ENCODE assay signal across 8 mouse cellular contexts in the genomic region with DNA sequence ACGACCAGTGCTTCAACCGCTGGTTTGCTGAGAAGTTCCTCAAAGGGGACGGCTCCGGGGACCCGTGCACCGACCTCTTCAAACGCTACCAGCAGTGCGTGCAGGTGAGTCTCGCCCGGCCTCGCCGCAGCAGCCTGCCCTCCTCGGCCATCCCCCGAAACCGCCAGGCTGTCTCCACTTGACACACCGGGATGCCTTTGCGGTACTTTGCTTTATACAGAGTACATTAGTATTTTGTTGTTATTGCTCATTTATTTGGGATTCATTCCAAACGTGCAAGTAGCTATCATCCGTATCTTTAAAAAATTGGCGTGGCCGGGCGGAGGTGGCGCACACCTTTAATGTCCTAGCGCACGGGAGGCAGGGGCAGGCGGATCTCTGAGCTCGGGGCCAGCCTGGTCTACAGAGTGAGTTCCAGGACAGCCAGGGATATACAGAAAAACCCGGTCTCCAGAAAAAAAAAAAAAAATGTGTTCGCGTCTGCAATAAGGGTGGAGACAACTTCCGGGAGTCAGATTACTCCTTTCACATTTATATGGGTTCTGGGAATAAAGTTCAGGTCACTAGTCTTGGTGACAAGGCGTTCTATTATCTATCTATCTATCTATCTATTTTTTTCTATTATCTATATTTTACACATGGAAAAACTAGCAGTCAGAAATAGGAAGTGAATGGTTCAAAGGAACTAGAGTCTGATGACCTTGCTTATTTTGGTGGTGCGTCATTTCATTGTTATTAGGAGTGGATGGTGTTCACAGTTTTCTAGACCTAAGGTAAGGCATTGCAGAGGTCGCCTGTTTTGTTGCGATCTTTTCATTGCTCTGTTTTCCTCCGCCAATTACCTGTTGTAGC. TPM values are rescaled to one million over a fixed set of nuclear protein-coding genes. Genes with fewer than 3 reads are reported as not detected.
DNase-seq lines count a peak whose midpoint lies in the region; ATAC-seq and TF ChIP-seq lines count a peak whose summit lies in the region.

No protein-coding gene starts in this region.

- no peak for TF ChIP-seq CTCF in heart, adult 2 months (IDR thresholded peaks at IDR 0.05)

- WGBS in heart, adult 2 months: 8% methylated on average over 36 of the region's 36 CpGs
- 11% methylated on average over 36 of the region's 36 CpGs for WGBS in forebrain, embryonic 14.5 days
- 6% methylated on average over 36 of the region's 36 CpGs for WGBS in liver, embryonic 15.5 days (ENCODE audit: insufficient replicate concordance)

- no peaks in the 10 kb centered on the region for H3K9me3 ChIP-seq in forebrain, embryonic 14.5 days (replicated peaks; ENCODE audit: control insufficient read depth, low read length)
- no peaks in the 10 kb centered on the region for H3K9me3 ChIP-seq in liver, embryonic 15.5 days (replicated peaks)

- no peak for TF ChIP-seq POLR2A in heart, adult 2 months (IDR thresholded peaks at IDR 0.05; ENCODE audit: insufficient read depth, low read depth, low read length)

- peak; percentile 50 for ATAC-seq in CD4-positive, CD25-positive, alpha-beta regulatory T cell, adult 4 months
- ATAC-seq in forebrain, embryonic 14.5 days: peak; percentile 14; the same call in 1 of the 2 replicates
- peak; percentile 50 for ATAC-seq in liver, embryonic 15.5 days (ENCODE audit: insufficient read depth)

- H3K9ac ChIP-seq in heart, adult 2 months (ENCODE audit: low read depth, low read length): peak overlapping the region; percentile 91
- H3K9ac ChIP-seq in forebrain, embryonic 14.5 days (ENCODE audit: low read length): peak overlapping the region; percentile 88
- peak overlapping the region; percentile 89 for H3K9ac ChIP-seq in liver, embryonic 15.5 days

- H3K4me2 ChIP-seq in forebrain, embryonic 14.5 days (ENCODE audit: low read length): peak overlapping the region; percentile 52
- H3K4me2 ChIP-seq in liver, embryonic 15.5 days: peak overlapping the region; percentile 84

- H3K27me3 ChIP-seq in heart, adult 2 months (ENCODE audit: control insufficient read depth, insufficient read depth, low read length): no peaks in the 10 kb centered on the region
- H3K27me3 ChIP-seq in forebrain, embryonic 14.5 days (replicated peaks; ENCODE audit: control insufficient read depth, insufficient read depth, low read length): no peaks in the 10 kb centered on the region
- H3K27me3 ChIP-seq in liver, embryonic 15.5 days: no peaks in the 10 kb centered on the region

- 0 out of 2 replicates have a peak, but pooled peaks cover 4% of the 10 kb centered on the region for H3K36me3 ChIP-seq in heart, adult 2 months (ENCODE audit: control insufficient read depth, insufficient read depth, low read length)
- peaks cover 42% of the 10 kb centered on the region for H3K36me3 ChIP-seq in forebrain, embryonic 14.5 days (ENCODE audit: control insufficient read depth, insufficient read depth, low read length)
- H3K36me3 ChIP-seq in liver, embryonic 15.5 days (replicated peaks): peaks cover 57% of the 10 kb centered on the region

- H3K27ac ChIP-seq in heart, adult 2 months: peak overlapping the region; percentile 89
- peak overlapping the region; percentile 65 for H3K27ac ChIP-seq in forebrain, embryonic 14.5 days (ENCODE audit: low read depth, low read length)
- peak overlapping the region; percentile 89 for H3K27ac ChIP-seq in liver, embryonic 15.5 days (replicated peaks)

- DNase-seq in heart, adult 2 months: no peak
- DNase-seq in heart, postnatal 10 days: no peak
- DNase-seq in forebrain, embryonic 14.5 days (ENCODE audit: low spot score): no peak
- no peak for DNase-seq in spleen, adult 12 weeks (ENCODE audit: low spot score)
- DNase-seq in adrenal gland, postnatal 14 days: no peak
- DNase-seq in thymus, postnatal 0 days (ENCODE audit: low spot score): no peak

- no peak for TF ChIP-seq EP300 in heart, adult 2 months (IDR thresholded peaks at IDR 0.05; ENCODE audit: insufficient read depth, low read depth, low read length)

- intact Hi-C loops in heart, adult 2 months (cut with DNase I): loop anchor here (5.0 to 10.0 kb wide), 3 partner anchors 59 to 217 kb away; partner anchors contain the start of gene Rplp0
- intact Hi-C loops in heart, postnatal 10 days (cut with DNase I): loop anchor here (2.0 to 5.0 kb wide), 3 partner anchors 15 to 59 kb away; partner anchors contain the start of genes Dynll1 and Srsf9

- no peaks in the 10 kb centered on the region for H3K79me2 ChIP-seq in heart, adult 2 months (replicated peaks; ENCODE audit: control insufficient read depth, insufficient read depth, low read length)

- H3K4me3 ChIP-seq in heart, adult 2 months: peak overlapping the region; percentile 72
- peak overlapping the region; percentile 82 for H3K4me3 ChIP-seq in forebrain, embryonic 14.5 days (ENCODE audit: low read depth, low read length)
- peak overlapping the region; percentile 88 for H3K4me3 ChIP-seq in liver, embryonic 15.5 days (replicated peaks)

- H3K4me1 ChIP-seq in heart, adult 2 months (ENCODE audit: control insufficient read depth, insufficient read depth, low read length): peaks cover 3% of the 10 kb centered on the region
- H3K4me1 ChIP-seq in forebrain, embryonic 14.5 days (ENCODE audit: control insufficient read depth, insufficient read depth, low read length): peaks cover 8% of the 10 kb centered on the region
- peaks cover 56% of the 10 kb centered on the region for H3K4me1 ChIP-seq in liver, embryonic 15.5 days (replicated peaks)

RNA-seq across cellular contexts. Expression of gene Triap1, which starts 0.5 kb away (rescaled TPM):
- 10 to 100 TPM; 21.8 to 24.3 TPM for total RNA-seq in heart, adult 2 months (2021)
- polyA plus RNA-seq in heart, adult 2 months (2012; rRNA removed): 13.9 and 20.0 TPM in 2 replicates
- total RNA-seq in heart, postnatal 10 days (2021): 10 to 100 TPM; 23.2 to 24.3 TPM
- polyA plus RNA-seq in CD4-positive, CD25-positive, alpha-beta regulatory T cell, adult 4 months (2017; shearing (Covaris generic)): 10 to 100 TPM; 50.6 to 54.3 TPM
- 56.4 and 57.6 TPM in 2 replicates for polyA plus RNA-seq in forebrain, embryonic 14.5 days (2014; fragmentation: Nextera tagmentation; extraction: Ambion mirVana)
- polyA plus RNA-seq in liver, embryonic 15.5 days (2015; fragmentation: Nextera tagmentation; extraction: Ambion mirVana): 26.6 and 29.6 TPM in 2 replicates
- total RNA-seq in adrenal gland, postnatal 14 days (2021): 31.5 and 35.5 TPM in 2 replicates
- polyA plus RNA-seq in thymus, postnatal 0 days (2015; fragmentation: Nextera tagmentation; extraction: Ambion mirVana): 64.6 and 65.2 TPM in 2 replicates

RNA-seq across cellular contexts. Expression of gene Gatc, which starts 0.6 kb away (rescaled TPM):
- total RNA-seq in heart, adult 2 months (2021): 10 to 100 TPM; 18.1 to 19.8 TPM
- polyA plus RNA-seq in heart, adult 2 months (2012; rRNA removed): 18.2 and 19.9 TPM in 2 replicates
- total RNA-seq in heart, postnatal 10 days (2021): 10 to 100 TPM; 16.7 to 18.2 TPM
- polyA plus RNA-seq in CD4-positive, CD25-positive, alpha-beta regulatory T cell, adult 4 months (2017; shearing (Covaris generic)): 10 to 100 TPM; 11.8 to 13.6 TPM
- polyA plus RNA-seq in forebrain, embryonic 14.5 days (2014; fragmentation: Nextera tagmentation; extraction: Ambion mirVana): 30.1 and 32.9 TPM in 2 replicates
- polyA plus RNA-seq in liver, embryonic 15.5 days (2015; fragmentation: Nextera tagmentation; extraction: Ambion mirVana): 11.6 and 13.4 TPM in 2 replicates
- 21.2 and 23.9 TPM in 2 replicates for total RNA-seq in adrenal gland, postnatal 14 days (2021)
- polyA plus RNA-seq in thymus, postnatal 0 days (2015; fragmentation: Nextera tagmentation; extraction: Ambion mirVana): 11.6 and 12.5 TPM in 2 replicates

RNA-seq across cellular contexts. Expression of gene Cox6a1, which starts 7.2 kb away (rescaled TPM):
- total RNA-seq in heart, adult 2 months (2021): 100 to 1,000 TPM; 232 to 256 TPM
- polyA plus RNA-seq in heart, adult 2 months (2012; rRNA removed): 546 and 797 TPM in 2 replicates
- 100 to 1,000 TPM; 464 to 577 TPM for total RNA-seq in heart, postnatal 10 days (2021)
- polyA plus RNA-seq in CD4-positive, CD25-positive, alpha-beta regulatory T cell, adult 4 months (2017; shearing (Covaris generic)): 100 to 1,000 TPM; 486 to 529 TPM
- 1,083 and 1,200 TPM in 2 replicates for polyA plus RNA-seq in forebrain, embryonic 14.5 days (2014; fragmentation: Nextera tagmentation; extraction: Ambion mirVana)
- polyA plus RNA-seq in liver, embryonic 15.5 days (2015; fragmentation: Nextera tagmentation; extraction: Ambion mirVana): 700 and 702 TPM in 2 replicates
- 1,778 and 1,846 TPM in 2 replicates for total RNA-seq in adrenal gland, postnatal 14 days (2021)
- 1,056 and 1,106 TPM in 2 replicates for polyA plus RNA-seq in thymus, postnatal 0 days (2015; fragmentation: Nextera tagmentation; extraction: Ambion mirVana)

RNA-seq across cellular contexts. Expression of gene Srsf9, which starts 14.6 kb away (rescaled TPM):
- total RNA-seq in heart, adult 2 months (2021): 10 to 100 TPM; 14.9 to 16.1 TPM
- 11.8 and 15.3 TPM in 2 replicates for polyA plus RNA-seq in heart, adult 2 months (2012; rRNA removed)
- 10 to 100 TPM; 35.5 to 39.1 TPM for total RNA-seq in heart, postnatal 10 days (2021)
- 10 to 100 TPM; 13.9 to 26.3 TPM for polyA plus RNA-seq in CD4-positive, CD25-positive, alpha-beta regulatory T cell, adult 4 months (2017; shearing (Covaris generic))
- 165 and 169 TPM in 2 replicates for polyA plus RNA-seq in forebrain, embryonic 14.5 days (2014; fragmentation: Nextera tagmentation; extraction: Ambion mirVana)
- polyA plus RNA-seq in liver, embryonic 15.5 days (2015; fragmentation: Nextera tagmentation; extraction: Ambion mirVana): 88.7 and 92.1 TPM in 2 replicates
- total RNA-seq in adrenal gland, postnatal 14 days (2021): 71.3 and 78.3 TPM in 2 replicates
- 236 and 257 TPM in 2 replicates for polyA plus RNA-seq in thymus, postnatal 0 days (2015; fragmentation: Nextera tagmentation; extraction: Ambion mirVana)

RNA-seq across cellular contexts. Expression of gene Dynll1, which starts 40.7 kb away (rescaled TPM):
- total RNA-seq in heart, adult 2 months (2021): 10 to 100 TPM; 65.1 to 85.6 TPM
- 65.2 and 83.8 TPM in 2 replicates for polyA plus RNA-seq in heart, adult 2 months (2012; rRNA removed)
- total RNA-seq in heart, postnatal 10 days (2021): 100 to 1,000 TPM; 183 to 245 TPM
- 100 to 1,000 TPM; 272 to 484 TPM for polyA plus RNA-seq in CD4-positive, CD25-positive, alpha-beta regulatory T cell, adult 4 months (2017; shearing (Covaris generic))
- polyA plus RNA-seq in forebrain, embryonic 14.5 days (2014; fragmentation: Nextera tagmentation; extraction: Ambion mirVana): 1,615 and 1,740 TPM in 2 replicates
- 525 and 554 TPM in 2 replicates for polyA plus RNA-seq in liver, embryonic 15.5 days (2015; fragmentation: Nextera tagmentation; extraction: Ambion mirVana)
- total RNA-seq in adrenal gland, postnatal 14 days (2021): 283 and 320 TPM in 2 replicates
- 1,203 and 1,571 TPM in 2 replicates for polyA plus RNA-seq in thymus, postnatal 0 days (2015; fragmentation: Nextera tagmentation; extraction: Ambion mirVana)
